In the genomic region with DNA sequence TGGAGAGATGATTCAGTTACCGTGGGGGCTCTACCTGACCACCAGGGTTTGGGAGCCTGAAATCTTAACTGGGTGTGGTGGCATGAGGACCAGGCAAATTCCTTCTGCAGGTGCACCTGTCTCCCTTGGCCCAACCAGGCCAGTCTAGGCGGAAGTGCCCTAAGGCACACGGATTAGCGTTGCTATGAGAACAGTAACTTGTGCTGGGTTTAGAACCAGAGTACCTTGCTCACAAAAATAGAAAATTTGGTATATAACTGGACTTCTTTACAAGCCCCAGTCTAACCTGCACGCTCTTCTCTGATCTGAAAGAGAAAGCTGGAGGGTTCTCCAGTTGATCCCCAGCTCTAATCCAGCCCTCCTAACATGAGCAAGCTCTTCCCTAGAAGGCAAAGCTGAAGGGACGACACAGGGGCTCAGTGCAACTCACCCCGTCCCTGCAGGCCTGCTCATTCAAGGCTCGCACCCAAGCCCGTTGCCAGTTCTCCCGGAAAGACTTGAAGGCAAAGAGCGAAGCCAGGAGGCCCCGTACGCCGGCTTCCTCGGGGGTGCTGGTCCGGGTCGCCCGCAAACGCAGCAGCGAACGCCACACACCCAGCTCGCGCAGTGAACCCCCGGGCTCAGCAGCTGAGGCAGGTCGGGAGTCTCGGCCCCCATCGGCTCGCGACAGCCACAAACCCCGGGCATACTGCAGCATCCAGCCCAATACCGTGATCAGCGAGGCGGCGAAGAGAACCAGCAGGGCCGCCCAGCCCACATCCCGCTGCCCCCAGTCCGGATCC, we compare ENCODE assay signal across 8 mouse cellular contexts. TPM values are rescaled to one million over a fixed set of nuclear protein-coding genes. Genes with fewer than 3 reads are reported as not detected.
DNase-seq lines count a peak whose midpoint lies in the region; ATAC-seq and TF ChIP-seq lines count a peak whose summit lies in the region.

No protein-coding gene starts in this region.

- no peak for TF ChIP-seq CTCF in CH12.LX (conservative IDR thresholded peaks at IDR 0.05 in 1 of 2, IDR thresholded peaks at IDR 0.05 in 1 of 2; ENCODE audit: low read depth in 2 of 2, low read length in 2 of 2)
- TF ChIP-seq CTCF in bone marrow macrophage, adult 2 months (IDR thresholded peaks at IDR 0.05; ENCODE audit: low read depth, low read length), result no peak

- H3K27me3 ChIP-seq in kidney, embryonic 16.5 days (ENCODE audit: insufficient read depth, low read length), result no peaks in the 10 kb centered on the region
- H3K27me3 ChIP-seq in CH12.LX (replicated peaks), result peaks cover 4% of the 10 kb centered on the region
- no peaks in the 10 kb centered on the region for H3K27me3 ChIP-seq in neural tube, embryonic 13.5 days

- ATAC-seq in kidney, embryonic 16.5 days (ENCODE audit: low FRiP score, low TSS enrichment), result peak; percentile 7
- 0 out of 2 replicates have a peak, but pooled peaks have one; percentile 3 for ATAC-seq in granulocyte monocyte progenitor cell, adult 5-6 weeks (replicated peaks; ENCODE audit: poor library complexity, severe bottlenecking)
- ATAC-seq in neural tube, embryonic 13.5 days (ENCODE audit: low read depth), result no peak; the same call in none of the 2 replicates

- H3K4me2 ChIP-seq in kidney, embryonic 16.5 days (replicated peaks; ENCODE audit: low read depth, low read length), result peak overlapping the region; percentile 93
- peak overlapping the region; percentile 85 for H3K4me2 ChIP-seq in CH12.LX (ENCODE audit: insufficient read depth, low read depth, poor library complexity, severe bottlenecking)
- H3K4me2 ChIP-seq in neural tube, embryonic 13.5 days, result peak overlapping the region; percentile 96

- DNase-seq in kidney, adult 8-10 months, result no peak
- DNase-seq in CH12.LX (ENCODE audit: extremely low read depth), result no peak
- DNase-seq in liver, result peak; percentile 54
- DNase-seq in gastrocnemius, postnatal 36 days, result no peak

- in situ Hi-C loops in CH12.LX (cut with MboI; ENCODE audit: low pct_ligation_motif_present, low pct_unique_long_range_greater_than_20kb, low sequenced_read_pairs), result no loop called here

- peak overlapping the region; percentile 87 for H3K4me3 ChIP-seq in kidney, embryonic 16.5 days (ENCODE audit: low read length)
- H3K4me3 ChIP-seq in CH12.LX (replicated peaks in 1 of 3; ENCODE audit: low read depth in 2 of 3, low read length in 2 of 3, poor library complexity in 1 of 3), result peak overlapping the region; percentile 77 to 87 (median 85)
- H3K4me3 ChIP-seq in bone marrow macrophage, adult 2 months (ENCODE audit: insufficient read depth, low read length), result peak overlapping the region; percentile 94
- H3K4me3 ChIP-seq in neural tube, embryonic 13.5 days, result peak overlapping the region; percentile 88

- TF ChIP-seq EP300 in CH12.LX (IDR thresholded peaks at IDR 0.05; ENCODE audit: low read length), result no peak

- no peaks in the 10 kb centered on the region for H3K9me3 ChIP-seq in kidney, embryonic 16.5 days (ENCODE audit: low read length)
- H3K9me3 ChIP-seq in CH12.LX (replicated peaks; ENCODE audit: low read length), result no peaks in the 10 kb centered on the region
- no peaks in the 10 kb centered on the region for H3K9me3 ChIP-seq in neural tube, embryonic 13.5 days

- peaks cover 27% of the 10 kb centered on the region for H3K4me1 ChIP-seq in kidney, embryonic 16.5 days (ENCODE audit: insufficient read depth, low read length)
- peaks cover 7 to 30% of the 10 kb centered on the region in 2 experiments; a peak in 3 of 4 replicates for H3K4me1 ChIP-seq in CH12.LX (ENCODE audit: control insufficient read depth in 1 of 2, insufficient read depth in 2 of 2)
- H3K4me1 ChIP-seq in bone marrow macrophage, adult 2 months (ENCODE audit: control insufficient read depth, insufficient read depth, low read length), result peaks cover 30% of the 10 kb centered on the region
- peaks cover 36% of the 10 kb centered on the region for H3K4me1 ChIP-seq in neural tube, embryonic 13.5 days (replicated peaks)

- H3K36me3 ChIP-seq in kidney, embryonic 16.5 days (ENCODE audit: insufficient read depth, low read length), result peaks cover 26% of the 10 kb centered on the region
- peaks cover 24 to 32% of the 10 kb centered on the region in 2 experiments for H3K36me3 ChIP-seq in CH12.LX (replicated peaks in 1 of 2; ENCODE audit: control insufficient read depth in 1 of 2, insufficient read depth in 1 of 2, low read length in 1 of 2)
- peaks cover 33% of the 10 kb centered on the region for H3K36me3 ChIP-seq in neural tube, embryonic 13.5 days

- no peak for TF ChIP-seq RAD21 in CH12.LX (IDR thresholded peaks at IDR 0.05; ENCODE audit: low read depth, low read length)

- TF ChIP-seq POLR2A in CH12.LX (IDR thresholded peaks at IDR 0.05; ENCODE audit: low read depth, low read length), result no peak
- TF ChIP-seq POLR2A in bone marrow macrophage, adult 2 months (IDR thresholded peaks at IDR 0.05; ENCODE audit: borderline replicate concordance, low read depth, low read length), result no peak

- dilution Hi-C loops in CH12.LX (cut with MboI; ENCODE audit: extremely low pct_ligation_motif_present, extremely low pct_unique_long_range_greater_than_20kb, low sequenced_read_pairs), result no loop called here

- 2% methylated on average over 37 of the region's 37 CpGs for WGBS in kidney, embryonic 16.5 days
- 3% methylated on average over 37 of the region's 37 CpGs for WGBS in neural tube, embryonic 13.5 days

- peak overlapping the region; percentile 86 for H3K9ac ChIP-seq in kidney, embryonic 16.5 days (replicated peaks; ENCODE audit: low read length)
- H3K9ac ChIP-seq in CH12.LX (ENCODE audit: insufficient read depth, low read depth), result peak overlapping the region; percentile 80
- H3K9ac ChIP-seq in neural tube, embryonic 13.5 days, result peak overlapping the region; percentile 96

- intact Hi-C loops in gastrocnemius, postnatal 36 days (cut with DNase I), result no loop called here

- H3K79me2 ChIP-seq in CH12.LX (replicated peaks; ENCODE audit: control insufficient read depth, extremely low read depth, insufficient read depth, poor library complexity, severe bottlenecking), result no peaks in the 10 kb centered on the region

- H3K27ac ChIP-seq in kidney, embryonic 16.5 days (ENCODE audit: low read length), result peak overlapping the region; percentile 60; the same call in 1 of the 2 replicates
- H3K27ac ChIP-seq in CH12.LX (ENCODE audit: insufficient read depth, low read depth), result no peak overlapping the region
- peak overlapping the region; percentile 74 for H3K27ac ChIP-seq in bone marrow macrophage, adult 2 months (ENCODE audit: insufficient read depth, low read depth, low read length)
- H3K27ac ChIP-seq in neural tube, embryonic 13.5 days (replicated peaks), result peak overlapping the region; percentile 84

RNA-seq across cellular contexts. Expression of a gene that starts 0.8 kb away (rescaled TPM):
- 11.6 and 14.3 TPM in 2 replicates for polyA plus RNA-seq in kidney, embryonic 16.5 days (2015; fragmentation: Nextera tagmentation; extraction: Ambion mirVana)
- 7.2 TPM in 2 replicates for total RNA-seq in CH12.LX (2012; rRNA removed)
- total RNA-seq in CH12.LX (2014; rRNA removed), result 2.5 and 2.9 TPM in 2 replicates
- 7.3 and 8.6 TPM in 2 replicates for polyA plus RNA-seq in CH12.LX (2012; ENCODE audit: insufficient read length, low read depth)
- 19.9 and 24.0 TPM in 2 replicates for polyA plus RNA-seq in bone marrow macrophage, adult 2 months (2012; ENCODE audit: insufficient read depth, insufficient read length, missing spikeins)
- total RNA-seq in granulocyte monocyte progenitor cell, adult 5-6 weeks (2014; fragmentation: Nextera tagmentation), result 8.3 and 17.5 TPM in 2 replicates
- total RNA-seq in granulocyte monocyte progenitor cell, adult 5-6 weeks (2017), result 4.2 and 5.9 TPM in 2 replicates
- 22.9 and 28.7 TPM in 2 replicates for polyA plus RNA-seq in neural tube, embryonic 13.5 days (2015; fragmentation: Nextera tagmentation; extraction: Ambion mirVana)
- 10 to 100 TPM; 12.8 to 14.2 TPM for total RNA-seq in gastrocnemius, postnatal 36 days (2021)

RNA-seq across cellular contexts. Expression of a gene that starts 6.5 kb away (rescaled TPM):
- 45.4 and 53.9 TPM in 2 replicates for polyA plus RNA-seq in kidney, embryonic 16.5 days (2015; fragmentation: Nextera tagmentation; extraction: Ambion mirVana)
- 15.8 and 16.2 TPM in 2 replicates for total RNA-seq in CH12.LX (2012; rRNA removed)
- 6.4 and 8.5 TPM in 2 replicates for total RNA-seq in CH12.LX (2014; rRNA removed)
- polyA plus RNA-seq in CH12.LX (2012; ENCODE audit: insufficient read length, low read depth), result 31.5 and 41.7 TPM in 2 replicates
- 44.7 and 49.6 TPM in 2 replicates for polyA plus RNA-seq in bone marrow macrophage, adult 2 months (2012; ENCODE audit: insufficient read depth, insufficient read length, missing spikeins)
- 41.0 and 48.8 TPM in 2 replicates for total RNA-seq in granulocyte monocyte progenitor cell, adult 5-6 weeks (2014; fragmentation: Nextera tagmentation)
- 18.2 and 26.4 TPM in 2 replicates for total RNA-seq in granulocyte monocyte progenitor cell, adult 5-6 weeks (2017)
- polyA plus RNA-seq in neural tube, embryonic 13.5 days (2015; fragmentation: Nextera tagmentation; extraction: Ambion mirVana), result 37.3 and 41.2 TPM in 2 replicates
- 10 to 100 TPM; 11.9 to 12.7 TPM for total RNA-seq in gastrocnemius, postnatal 36 days (2021)

RNA-seq across cellular contexts. Expression of a gene that starts 13.8 kb away (rescaled TPM):
- 27.2 and 31.1 TPM in 2 replicates for polyA plus RNA-seq in kidney, embryonic 16.5 days (2015; fragmentation: Nextera tagmentation; extraction: Ambion mirVana)
- total RNA-seq in CH12.LX (2012; rRNA removed) (16.5 and 16.6 TPM in 2 replicates), CH12.LX (2014; rRNA removed) (13.6 and 14.0 TPM in 2 replicates)
- polyA plus RNA-seq in CH12.LX (2012; ENCODE audit: insufficient read length, low read depth), result 18.9 and 22.3 TPM in 2 replicates
- 23.8 and 28.0 TPM in 2 replicates for polyA plus RNA-seq in bone marrow macrophage, adult 2 months (2012; ENCODE audit: insufficient read depth, insufficient read length, missing spikeins)
- total RNA-seq in granulocyte monocyte progenitor cell, adult 5-6 weeks (2014; fragmentation: Nextera tagmentation), result 12.7 TPM in 2 replicates
- 11.6 and 12.2 TPM in 2 replicates for total RNA-seq in granulocyte monocyte progenitor cell, adult 5-6 weeks (2017)
- 25.1 and 31.9 TPM in 2 replicates for polyA plus RNA-seq in neural tube, embryonic 13.5 days (2015; fragmentation: Nextera tagmentation; extraction: Ambion mirVana)
- total RNA-seq in gastrocnemius, postnatal 36 days (2021), result 1 to 10 TPM; 4.9 to 6.0 TPM

RNA-seq across cellular contexts. Expression of a gene that starts 15.2 kb away (rescaled TPM):
- polyA plus RNA-seq in kidney, embryonic 16.5 days (2015; fragmentation: Nextera tagmentation; extraction: Ambion mirVana), result 353 and 432 TPM in 2 replicates
- 488 and 589 TPM in 2 replicates for total RNA-seq in CH12.LX (2012; rRNA removed)
- 32.5 and 36.3 TPM in 2 replicates for total RNA-seq in CH12.LX (2014; rRNA removed)
- polyA plus RNA-seq in CH12.LX (2012; ENCODE audit: insufficient read length, low read depth), result 39.5 and 56.6 TPM in 2 replicates
- polyA plus RNA-seq in bone marrow macrophage, adult 2 months (2012; ENCODE audit: insufficient read depth, insufficient read length, missing spikeins), result 43.6 and 57.0 TPM in 2 replicates
- 76.3 and 96.9 TPM in 2 replicates for total RNA-seq in granulocyte monocyte progenitor cell, adult 5-6 weeks (2014; fragmentation: Nextera tagmentation)
- 298 and 423 TPM in 2 replicates for total RNA-seq in granulocyte monocyte progenitor cell, adult 5-6 weeks (2017)
- 131 TPM in 2 replicates for polyA plus RNA-seq in neural tube, embryonic 13.5 days (2015; fragmentation: Nextera tagmentation; extraction: Ambion mirVana)
- 10 to 100 TPM in 1 of 2 experiments, 1 to 10 TPM in 1; 10.0 to 12.9 TPM for total RNA-seq in gastrocnemius, postnatal 36 days (2021)

RNA-seq across cellular contexts. Expression of a gene that starts 24.7 kb away (rescaled TPM):
- 133 and 137 TPM in 2 replicates for polyA plus RNA-seq in kidney, embryonic 16.5 days (2015; fragmentation: Nextera tagmentation; extraction: Ambion mirVana)
- total RNA-seq in CH12.LX (2012; rRNA removed) (74.0 and 80.9 TPM in 2 replicates), CH12.LX (2014; rRNA removed) (73.7 and 75.2 TPM in 2 replicates)
- 65.0 and 65.1 TPM in 2 replicates for polyA plus RNA-seq in CH12.LX (2012; ENCODE audit: insufficient read length, low read depth)
- 22.4 and 25.8 TPM in 2 replicates for polyA plus RNA-seq in bone marrow macrophage, adult 2 months (2012; ENCODE audit: insufficient read depth, insufficient read length, missing spikeins)
- total RNA-seq in granulocyte monocyte progenitor cell, adult 5-6 weeks (2014; fragmentation: Nextera tagmentation), result 64.3 and 92.6 TPM in 2 replicates
- total RNA-seq in granulocyte monocyte progenitor cell, adult 5-6 weeks (2017), result 32.2 and 47.4 TPM in 2 replicates
- 58.2 and 59.4 TPM in 2 replicates for polyA plus RNA-seq in neural tube, embryonic 13.5 days (2015; fragmentation: Nextera tagmentation; extraction: Ambion mirVana)
- 10 to 100 TPM; 19.7 to 21.2 TPM for total RNA-seq in gastrocnemius, postnatal 36 days (2021)
